Mouse (Mus musculus): ENCODE measurements around the gene Lrrc7. TPM values are rescaled to one million over a fixed set of nuclear protein-coding genes. Genes with fewer than 3 reads are reported as not detected.

The Lrrc7 gene
- polyA plus RNA-seq, 1 experiment from 2014 or later, result 1.7 TPM

GRCm38 (mm10) chr3:158154134-158154533 is 407.9 kb downstream of the Lrrc7 start:
- ATAC-seq (ENCODE audit: insufficient read depth, low FRiP score, low TSS enrichment) (no peak), DNase-seq (ENCODE audit: low spot score) (no peak)
- H3K27ac ChIP-seq (ENCODE audit: low read depth, low read length), result no peak overlapping the region
- H3K4me3 ChIP-seq (ENCODE audit: low read depth, low read length), result no peak overlapping the region
- H3K9me3 ChIP-seq (ENCODE audit: control insufficient read depth, low read length), result no peaks in the 10 kb centered on the region
- 93% methylated on average over 3 of the region's 3 CpGs for WGBS
- H3K4me1 ChIP-seq (ENCODE audit: control insufficient read depth, insufficient read depth, low read length), result no peaks in the 10 kb centered on the region
- H3K4me2 ChIP-seq (ENCODE audit: low read depth), result no peak overlapping the region
- H3K9ac ChIP-seq (ENCODE audit: low read length), result no peak overlapping the region
- no peaks in the 10 kb centered on the region for H3K27me3 ChIP-seq (ENCODE audit: control insufficient read depth, insufficient read depth, low read length)
- no peaks in the 10 kb centered on the region for H3K36me3 ChIP-seq (ENCODE audit: control insufficient read depth, insufficient read depth, low read length)

DNA sequence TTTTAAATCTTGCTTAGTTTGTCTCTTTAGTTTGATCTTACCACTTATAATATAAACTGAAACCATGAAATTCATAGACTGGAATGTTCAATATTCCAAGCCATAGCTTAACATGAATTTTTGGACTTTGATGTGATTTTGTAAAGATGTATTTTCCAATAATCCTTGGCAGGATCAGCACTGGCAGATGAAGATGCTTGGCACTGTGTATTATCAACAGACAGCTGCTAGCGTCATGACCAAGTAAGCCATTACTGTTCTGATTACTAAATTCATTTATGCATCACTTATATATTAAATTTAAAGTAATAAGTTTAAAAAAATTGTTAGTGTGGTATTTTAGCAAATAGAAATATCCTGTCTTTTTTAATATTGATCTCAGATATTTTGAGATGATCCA is 413.0 kb downstream of the Lrrc7 start:
- ATAC-seq (ENCODE audit: insufficient read depth, low FRiP score, low TSS enrichment), result no peak
- Histone ChIP-seq H3K4me3 (ENCODE audit: low read depth, low read length) (no peak overlapping the region), H3K36me3 (ENCODE audit: control insufficient read depth, insufficient read depth, low read length) (no peaks in the 10 kb centered on the region), H3K9ac (ENCODE audit: low read length) (no peak overlapping the region), H3K4me2 (ENCODE audit: low read depth) (no peak overlapping the region), H3K4me1 (ENCODE audit: control insufficient read depth, insufficient read depth, low read length) (no peaks in the 10 kb centered on the region), H3K9me3 (ENCODE audit: control insufficient read depth, low read length) (no peaks in the 10 kb centered on the region), H3K27ac (ENCODE audit: low read depth, low read length) (no peak overlapping the region), H3K27me3 (ENCODE audit: control insufficient read depth, insufficient read depth, low read length) (no peaks in the 10 kb centered on the region)
- DNase-seq (ENCODE audit: low spot score), result no peak
- WGBS, result 83% methylated on average over 1 of the region's 1 CpGs

GRCm38 (mm10) chr3:158140629-158141028 is 421.4 kb downstream of the Lrrc7 start:
- Histone ChIP-seq H3K36me3 (ENCODE audit: control insufficient read depth, insufficient read depth, low read length) (no peaks in the 10 kb centered on the region), H3K4me1 (ENCODE audit: control insufficient read depth, insufficient read depth, low read length) (no peaks in the 10 kb centered on the region), H3K9me3 (ENCODE audit: control insufficient read depth, low read length) (no peaks in the 10 kb centered on the region), H3K4me3 (ENCODE audit: low read depth, low read length) (no peak overlapping the region), H3K4me2 (ENCODE audit: low read depth) (no peak overlapping the region), H3K9ac (ENCODE audit: low read length) (no peak overlapping the region), H3K27me3 (ENCODE audit: control insufficient read depth, insufficient read depth, low read length) (no peaks in the 10 kb centered on the region), H3K27ac (ENCODE audit: low read depth, low read length) (no peak overlapping the region)
- DNase-seq (ENCODE audit: low spot score) (no peak), ATAC-seq (ENCODE audit: insufficient read depth, low FRiP score, low TSS enrichment) (no peak)
- 74% methylated on average over 1 of the region's 1 CpGs for WGBS

GRCm38 (mm10) chr3:158137796-158138195 is 424.2 kb downstream of the Lrrc7 start:
- WGBS, result 65% methylated on average over 6 of the region's 6 CpGs
- Histone ChIP-seq H3K36me3 (ENCODE audit: control insufficient read depth, insufficient read depth, low read length) (no peaks in the 10 kb centered on the region), H3K27me3 (ENCODE audit: control insufficient read depth, insufficient read depth, low read length) (no peaks in the 10 kb centered on the region), H3K9me3 (ENCODE audit: control insufficient read depth, low read length) (no peaks in the 10 kb centered on the region), H3K9ac (ENCODE audit: low read length) (no peak overlapping the region), H3K4me3 (ENCODE audit: low read depth, low read length) (no peak overlapping the region), H3K27ac (ENCODE audit: low read depth, low read length) (no peak overlapping the region), H3K4me1 (ENCODE audit: control insufficient read depth, insufficient read depth, low read length) (no peaks in the 10 kb centered on the region), H3K4me2 (ENCODE audit: low read depth) (no peak overlapping the region)
- ATAC-seq (ENCODE audit: insufficient read depth, low FRiP score, low TSS enrichment) (no peak), DNase-seq (ENCODE audit: low spot score) (no peak)

DNA sequence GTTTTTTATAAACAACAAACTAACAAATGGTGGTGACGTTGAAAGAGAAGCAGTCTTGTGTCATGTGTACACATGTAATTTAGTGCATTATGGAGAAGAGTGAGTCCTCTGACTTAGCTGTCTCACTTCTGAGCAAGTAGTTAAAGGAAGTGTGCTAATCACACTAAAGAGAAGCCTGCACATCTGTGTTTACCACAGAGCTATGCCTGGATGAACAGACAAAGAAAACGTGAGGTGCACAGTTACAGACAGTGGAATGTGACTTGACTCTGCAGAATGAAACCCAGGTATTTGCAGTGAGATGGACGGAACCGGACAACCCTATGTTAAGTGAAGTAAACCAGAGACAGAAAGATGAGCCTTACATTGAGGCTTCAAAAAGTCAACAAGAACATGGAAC is 430.3 kb downstream of the Lrrc7 start:
- H3K4me1 ChIP-seq (ENCODE audit: control insufficient read depth, insufficient read depth, low read length), result no peaks in the 10 kb centered on the region
- WGBS, result 79% methylated on average over 4 of the region's 4 CpGs
- H3K36me3 ChIP-seq (ENCODE audit: control insufficient read depth, insufficient read depth, low read length), result no peaks in the 10 kb centered on the region
- no peak for ATAC-seq (ENCODE audit: insufficient read depth, low FRiP score, low TSS enrichment)
- no peaks in the 10 kb centered on the region for H3K9me3 ChIP-seq (ENCODE audit: control insufficient read depth, low read length)
- H3K27me3 ChIP-seq (ENCODE audit: control insufficient read depth, insufficient read depth, low read length), result no peaks in the 10 kb centered on the region
- H3K4me3 ChIP-seq (ENCODE audit: low read depth, low read length), result no peak overlapping the region
- no peak for DNase-seq (ENCODE audit: low spot score)
- no peak overlapping the region for H3K27ac ChIP-seq (ENCODE audit: low read depth, low read length)
- no peak overlapping the region for H3K9ac ChIP-seq (ENCODE audit: low read length)
- H3K4me2 ChIP-seq (ENCODE audit: low read depth), result no peak overlapping the region

- Histone ChIP-seq H3K9me3 (ENCODE audit: control insufficient read depth, low read length) (no peaks in the 10 kb centered on the region), H3K27ac (ENCODE audit: low read depth, low read length) (no peak overlapping the region), H3K4me1 (ENCODE audit: control insufficient read depth, insufficient read depth, low read length) (no peaks in the 10 kb centered on the region), H3K4me2 (ENCODE audit: low read depth) (no peak overlapping the region), H3K36me3 (ENCODE audit: control insufficient read depth, insufficient read depth, low read length) (no peaks in the 10 kb centered on the region), H3K4me3 (ENCODE audit: low read depth, low read length) (no peak overlapping the region), H3K27me3 (ENCODE audit: control insufficient read depth, insufficient read depth, low read length) (no peaks in the 10 kb centered on the region), H3K9ac (ENCODE audit: low read length) (no peak overlapping the region)
- DNase-seq (ENCODE audit: low spot score) (no peak), ATAC-seq (ENCODE audit: insufficient read depth, low FRiP score, low TSS enrichment) (no peak)
Measured at GRCm38 (mm10) chr3:158131233-158131632, 430.8 kb downstream of the Lrrc7 start.

GRCm38 (mm10) chr3:158122899-158123298 is 439.1 kb downstream of the Lrrc7 start:
- H3K9ac ChIP-seq (ENCODE audit: low read length), result no peak overlapping the region
- DNase-seq (ENCODE audit: low spot score), result no peak
- no peaks in the 10 kb centered on the region for H3K4me1 ChIP-seq (ENCODE audit: control insufficient read depth, insufficient read depth, low read length)
- no peaks in the 10 kb centered on the region for H3K9me3 ChIP-seq (ENCODE audit: control insufficient read depth, low read length)
- ATAC-seq (ENCODE audit: insufficient read depth, low FRiP score, low TSS enrichment), result no peak
- H3K27me3 ChIP-seq (ENCODE audit: control insufficient read depth, insufficient read depth, low read length), result no peaks in the 10 kb centered on the region
- H3K4me3 ChIP-seq (ENCODE audit: low read depth, low read length), result no peak overlapping the region
- 68% methylated on average over 3 of the region's 3 CpGs for WGBS
- no peak overlapping the region for H3K27ac ChIP-seq (ENCODE audit: low read depth, low read length)
- H3K36me3 ChIP-seq (ENCODE audit: control insufficient read depth, insufficient read depth, low read length), result no peaks in the 10 kb centered on the region
- no peak overlapping the region for H3K4me2 ChIP-seq (ENCODE audit: low read depth)

DNA sequence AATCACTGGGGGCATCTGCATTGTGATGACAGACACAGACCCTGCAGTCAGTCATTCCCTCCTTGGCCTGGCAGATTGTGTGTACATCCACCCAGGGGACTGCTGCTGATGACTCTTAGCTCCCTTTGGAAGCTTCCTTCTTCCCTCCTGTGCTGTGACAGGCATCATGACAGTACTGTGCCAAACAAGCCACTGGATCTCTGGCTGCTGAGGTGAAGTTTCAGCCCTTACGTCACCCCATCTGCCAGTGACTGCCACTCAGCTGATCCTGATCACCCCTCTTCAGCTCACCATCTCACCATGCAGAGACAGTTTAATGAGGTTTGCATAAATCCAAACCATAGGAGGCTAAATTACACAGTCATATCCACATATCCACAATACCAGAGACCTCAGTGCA is 456.8 kb downstream of the Lrrc7 start:
- DNase-seq (ENCODE audit: low spot score), result no peak
- Histone ChIP-seq H3K27me3 (ENCODE audit: control insufficient read depth, insufficient read depth, low read length) (no peaks in the 10 kb centered on the region), H3K4me2 (ENCODE audit: low read depth) (no peak overlapping the region), H3K4me1 (ENCODE audit: control insufficient read depth, insufficient read depth, low read length) (no peaks in the 10 kb centered on the region), H3K4me3 (ENCODE audit: low read depth, low read length) (no peak overlapping the region), H3K9ac (ENCODE audit: low read length) (no peak overlapping the region), H3K27ac (ENCODE audit: low read depth, low read length) (no peak overlapping the region), H3K36me3 (ENCODE audit: control insufficient read depth, insufficient read depth, low read length) (no peaks in the 10 kb centered on the region), H3K9me3 (ENCODE audit: control insufficient read depth, low read length) (no peaks in the 10 kb centered on the region)
- WGBS, result 83% methylated on average over 1 of the region's 1 CpGs
- no peak for ATAC-seq (ENCODE audit: insufficient read depth, low FRiP score, low TSS enrichment)

DNA sequence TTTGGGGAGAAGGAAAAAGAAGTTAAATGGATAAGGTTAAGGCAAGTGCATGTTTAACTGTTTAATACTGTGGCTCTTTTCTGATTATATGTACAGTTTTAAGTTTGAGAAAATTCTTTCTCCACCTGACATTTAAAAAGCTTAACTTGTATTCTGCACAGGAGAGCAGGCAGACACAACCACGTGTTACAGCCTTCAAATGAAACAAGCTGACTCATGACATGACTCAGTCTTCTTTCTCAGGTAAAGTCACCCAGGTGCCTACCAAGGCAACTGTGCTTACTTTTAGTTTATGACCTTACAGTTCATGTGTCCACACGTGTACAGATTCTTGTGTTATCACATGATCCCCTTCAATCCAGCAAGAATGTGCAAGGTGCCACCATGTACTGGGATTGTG is 458.6 kb downstream of the Lrrc7 start:
- no peaks in the 10 kb centered on the region for H3K4me1 ChIP-seq (ENCODE audit: control insufficient read depth, insufficient read depth, low read length)
- DNase-seq (ENCODE audit: low spot score) (no peak), ATAC-seq (ENCODE audit: insufficient read depth, low FRiP score, low TSS enrichment) (no peak)
- 75% methylated on average over 2 of the region's 2 CpGs for WGBS
- no peak overlapping the region for H3K9ac ChIP-seq (ENCODE audit: low read length)
- no peak overlapping the region for H3K27ac ChIP-seq (ENCODE audit: low read depth, low read length)
- no peaks in the 10 kb centered on the region for H3K27me3 ChIP-seq (ENCODE audit: control insufficient read depth, insufficient read depth, low read length)
- no peaks in the 10 kb centered on the region for H3K36me3 ChIP-seq (ENCODE audit: control insufficient read depth, insufficient read depth, low read length)
- no peak overlapping the region for H3K4me2 ChIP-seq (ENCODE audit: low read depth)
- no peak overlapping the region for H3K4me3 ChIP-seq (ENCODE audit: low read depth, low read length)
- H3K9me3 ChIP-seq (ENCODE audit: control insufficient read depth, low read length), result no peaks in the 10 kb centered on the region

All from neural tube, embryonic 11.5 days (tissue).